Mouse (Mus musculus) heart, adult 2 months (tissue): ENCODE measurements around the gene Nfkbil1. TPM values are rescaled to one million over a fixed set of nuclear protein-coding genes. Genes with fewer than 3 reads are reported as not detected.

ENCODE experiments used
- DNase-seq, 2 experiments: peaks; one replicate each; pipeline ENCODE4 v3.0.0; 2021
- H3K27ac ChIP-seq: fragments of 200-600 bp; 2 replicates; pipeline ENCODE4 v1.8.1; 2022
- H3K27me3 ChIP-seq: fragments of 200-500 bp; 2 replicates; pipeline ENCODE4 v1.6.1; 2012; ENCODE audit warnings: mild to moderate bottlenecking, low read length, inconsistent platforms, mixed read lengths; ENCODE audit not compliant: control insufficient read depth, insufficient read depth
- H3K36me3 ChIP-seq: fragments of 200-500 bp; 2 replicates; pipeline ENCODE4 v1.6.1; 2012; ENCODE audit warnings: low read length, inconsistent platforms; ENCODE audit not compliant: control insufficient read depth, insufficient read depth
- H3K4me1 ChIP-seq: fragments of 200-500 bp; 2 replicates; pipeline ENCODE4 v1.6.1; 2011; ENCODE audit warnings: low read length; ENCODE audit not compliant: control insufficient read depth, insufficient read depth
- H3K4me3 ChIP-seq: fragments of 200-600 bp; 2 replicates; pipeline ENCODE4 v1.8.1; 2022
- H3K79me2 ChIP-seq: fragments of 200-500 bp; replicated peaks from 2 replicates; pipeline ENCODE4 v1.6.1; 2012; ENCODE audit warnings: mild to moderate bottlenecking, inconsistent platforms, low read length, moderate library complexity, mixed read lengths; ENCODE audit not compliant: control insufficient read depth, insufficient read depth
- H3K9ac ChIP-seq: fragments of 200-500 bp; 2 replicates; pipeline ENCODE4 v1.6.1; 2012; ENCODE audit warnings: low read depth, mild to moderate bottlenecking, control low read depth, inconsistent platforms, low read length, mixed read lengths
- CTCF ChIP-seq: fragments of 200-600 bp; IDR thresholded peaks from 2 replicates; pipeline ENCODE4 v1.8.1; 2022; ENCODE audit warnings: antibody characterized with exemption, mild to moderate bottlenecking, moderate library complexity
- EP300 ChIP-seq: fragments of 200-500 bp; IDR thresholded peaks from 2 replicates; pipeline ENCODE4 v1.6.1; 2011; ENCODE audit warnings: low read depth, low read length, control low read depth; ENCODE audit not compliant: insufficient read depth
- POLR2A ChIP-seq: fragments of 200-500 bp; IDR thresholded peaks from 2 replicates; pipeline ENCODE4 v1.6.1; 2011; ENCODE audit warnings: mild to moderate bottlenecking, low read depth, low read length, control low read depth; ENCODE audit not compliant: insufficient read depth
- WGBS: fragments of 180-500 bp; shearing (Covaris S2); methylation state at CpG from one replicate; pipeline ENCODE4 v1.1.7; 2018; 5-methylcytosine and 5-hydroxymethylcytosine counted together
- intact Hi-C: fragments of 180-260 bp; cut with DNase I; formaldehyde crosslinking; loops from one replicate; pipeline ENCODE4 v1.15.1; 2025
- polyA plus RNA-seq: library from polyadenylated mRNA; depleted of rRNA; stranded (reverse); fragments of >200 nt; gene quantifications from 2 replicates; pipeline ENCODE4 v1.2.3, GENCODE M21; 2012
- total RNA-seq, 2 experiments: library from RNA; stranded (reverse); gene quantifications; 2 replicates each; pipeline ENCODE4 v1.2.3; 2021

The Nfkbil1 gene
- total and polyA plus RNA-seq, 3 experiments: 5.0 to 8.2 (median 6.5) TPM

- TF ChIP-seq EP300: no peak
- TF ChIP-seq CTCF: 0 out of 2 replicates have a peak, but pooled peaks have one; percentile 11
- Histone ChIP-seq H3K9ac (no peak overlapping the region), H3K4me3 (no peak overlapping the region), H3K27ac (no peak overlapping the region), H3K27me3 (no peaks in the 10 kb centered on the region; the same call in 1 of the 2 replicates), H3K79me2 (no peaks in the 10 kb centered on the region), H3K4me1 (peaks cover 2% of the 10 kb centered on the region), H3K36me3 (no peaks in the 10 kb centered on the region)
- intact Hi-C loops: no loop called here
- DNase-seq: no peak
- WGBS: 69% methylated on average over 2 of the region's 2 CpGs
These were observed 43.9 kb downstream of the Nfkbil1 start for GRCm38 (mm10) chr17:35191723-35192122.

GRCm38 (mm10) chr17:35190096-35190495, 45.5 kb downstream of the Nfkbil1 start:
- no peak overlapping the region; the same call in 1 of the 2 replicates for H3K27ac ChIP-seq
- peak in 1 of 2 experiments; percentile 34 for DNase-seq
- no peaks in the 10 kb centered on the region for H3K79me2 ChIP-seq
- no peak overlapping the region for H3K4me3 ChIP-seq
- H3K36me3 ChIP-seq: no peaks in the 10 kb centered on the region
- TF ChIP-seq EP300 (no peak), CTCF (no peak), POLR2A (no peak)
- intact Hi-C loops: no loop called here
- no peak overlapping the region for H3K9ac ChIP-seq
- H3K27me3 ChIP-seq: no peaks in the 10 kb centered on the region
- H3K4me1 ChIP-seq: no peaks in the 10 kb centered on the region; the same call in 1 of the 2 replicates
- 61% methylated on average over 4 of the region's 4 CpGs for WGBS

- no peak overlapping the region for H3K9ac ChIP-seq
- DNase-seq: peak in 1 of 2 experiments; percentile 31
- H3K27ac ChIP-seq: no peak overlapping the region; the same call in 1 of the 2 replicates
- H3K4me3 ChIP-seq: no peak overlapping the region
- no peaks in the 10 kb centered on the region; the same call in 1 of the 2 replicates for H3K4me1 ChIP-seq
- TF ChIP-seq POLR2A: no peak
- no peaks in the 10 kb centered on the region for H3K79me2 ChIP-seq
- intact Hi-C loops: no loop called here
- WGBS: 27% methylated on average over 1 of the region's 1 CpGs
- no peaks in the 10 kb centered on the region for H3K36me3 ChIP-seq
- H3K27me3 ChIP-seq: no peaks in the 10 kb centered on the region
These were observed 46.4 kb downstream of the Nfkbil1 start for GRCm38 (mm10) chr17:35189186-35189585.

GRCm38 (mm10) chr17:35187959-35188610, 47.5 kb downstream of the Nfkbil1 start, which contains the start of gene Lst1:
TSS of gene Lst1 (minus strand) at chr17:35188439.
- TF ChIP-seq EP300 (no peak), CTCF (no peak), POLR2A (no peak)
- no peaks in the 10 kb centered on the region for H3K27me3 ChIP-seq
- H3K9ac ChIP-seq: no peak within 1 kb of the TSS
- H3K79me2 ChIP-seq: no peaks in the 10 kb centered on the region
- no peak within 1 kb of the TSS for H3K27ac ChIP-seq
- no peaks in the 10 kb centered on the region; the same call in 1 of the 2 replicates for H3K4me1 ChIP-seq
- no peak within 1 kb of the TSS for H3K4me3 ChIP-seq
- no peaks in the 10 kb centered on the region for H3K36me3 ChIP-seq
- intact Hi-C loops: no loop called here
- DNase-seq: no peak
- WGBS: 73% methylated on average over 7 of the region's 7 CpGs

DNA sequence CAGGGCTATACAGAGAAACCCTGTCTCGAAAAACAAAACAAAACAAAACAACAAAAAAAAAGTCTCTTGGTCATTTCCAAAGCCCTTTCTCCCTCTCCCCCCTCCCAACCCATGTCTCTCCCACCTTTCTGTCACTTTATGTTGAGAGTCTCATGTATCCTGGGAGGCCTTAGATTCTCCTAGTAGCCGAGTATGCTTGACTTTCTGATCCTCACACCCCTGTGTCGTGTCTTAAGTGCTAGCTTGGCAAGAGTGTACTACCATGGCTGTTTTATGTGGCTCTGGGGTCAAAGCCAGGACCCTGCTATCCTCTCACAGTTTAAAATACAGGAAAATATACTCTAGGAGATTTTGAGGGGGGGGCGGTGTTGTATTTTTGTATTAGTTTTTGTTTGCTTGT, 48.2 kb downstream of the Nfkbil1 start:
- TF ChIP-seq EP300 (no peak), CTCF (no peak), POLR2A (no peak)
- intact Hi-C loops: no loop called here
- Histone ChIP-seq H3K79me2 (no peaks in the 10 kb centered on the region), H3K4me3 (no peak overlapping the region), H3K9ac (no peak overlapping the region), H3K36me3 (no peaks in the 10 kb centered on the region), H3K4me1 (no peaks in the 10 kb centered on the region; the same call in 1 of the 2 replicates), H3K27ac (no peak overlapping the region), H3K27me3 (no peaks in the 10 kb centered on the region)
- WGBS: 66% methylated on average over 4 of the region's 4 CpGs
- DNase-seq: no peak

DNA sequence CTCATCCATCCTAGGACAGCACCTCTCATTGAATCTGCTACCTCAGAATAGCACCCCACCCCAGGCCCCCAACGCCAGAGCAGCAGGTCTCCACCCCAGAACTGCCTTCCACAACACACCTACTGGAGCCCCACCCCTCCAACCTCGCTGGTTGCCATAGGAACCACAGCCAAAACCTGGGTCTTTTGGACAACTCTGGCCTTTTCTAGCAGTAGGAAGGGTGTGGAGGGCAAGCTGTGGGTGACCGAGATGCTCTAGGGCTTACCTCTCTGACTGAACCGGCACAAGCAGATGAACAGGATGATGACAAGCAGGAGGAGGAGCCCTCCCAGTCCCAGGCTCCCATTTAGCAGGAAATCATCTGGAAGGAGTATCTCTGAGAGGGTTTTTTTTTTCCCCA, 48.9 kb downstream of the Nfkbil1 start:
- intact Hi-C loops: no loop called here
- Histone ChIP-seq H3K4me3 (no peak overlapping the region), H3K27ac (peak overlapping the region; percentile 34), H3K36me3 (no peaks in the 10 kb centered on the region), H3K9ac (peak overlapping the region; percentile 6; the same call in 1 of the 2 replicates), H3K4me1 (no peaks in the 10 kb centered on the region; the same call in 1 of the 2 replicates), H3K79me2 (no peaks in the 10 kb centered on the region), H3K27me3 (no peaks in the 10 kb centered on the region)
- WGBS: 6% methylated on average over 4 of the region's 4 CpGs
- TF ChIP-seq EP300: no peak
- TF ChIP-seq CTCF: no peak
- TF ChIP-seq POLR2A: peak; percentile 23; the same call in 1 of the 2 replicates
- DNase-seq: peak; percentile 57 to 60
